Mouse (Mus musculus): Measurements from ENCODE around the gene Reg3d. TPM values are rescaled to one million over a fixed set of nuclear protein-coding genes. Genes with fewer than 3 reads are reported as not detected.

Gene Reg3d
- polyA plus RNA-seq, 1 experiment from 2014 or later: not detected

DNA sequence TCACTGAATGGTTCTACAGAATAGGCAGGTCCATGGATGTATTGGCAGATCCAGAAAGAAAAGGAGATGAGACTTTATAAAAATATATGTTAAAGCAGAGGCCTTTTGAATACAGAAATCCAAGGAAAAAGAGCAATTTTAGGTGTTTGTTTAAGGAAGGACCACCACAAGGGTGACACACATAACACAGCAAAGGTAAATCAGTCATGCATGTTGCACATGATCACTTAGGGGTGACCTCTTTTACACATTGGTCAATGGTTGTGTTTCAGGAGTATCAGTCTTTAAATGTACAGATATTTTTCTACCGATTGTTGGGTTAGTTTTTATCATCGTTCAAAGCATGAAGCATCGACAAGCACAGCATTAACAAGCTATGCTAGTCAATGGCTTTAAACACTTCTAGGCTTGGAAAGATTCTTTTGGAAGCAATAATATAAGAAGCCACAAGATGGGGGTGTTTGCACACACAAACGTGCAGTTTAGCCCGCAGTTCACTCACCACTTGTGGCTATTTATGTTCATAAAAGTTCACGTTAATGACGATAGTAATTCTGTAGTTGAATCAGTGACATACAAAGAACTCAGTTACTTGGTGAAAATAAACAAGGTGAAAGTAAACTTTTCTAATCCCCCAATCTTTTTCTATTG is 46.6 kb downstream of the Reg3d start:
- no peaks in the 10 kb centered on the region for H3K36me3 ChIP-seq (ENCODE audit: control insufficient read depth, insufficient read depth, low read length)
- no peak overlapping the region for H3K27ac ChIP-seq (ENCODE audit: low read length)
- H3K9ac ChIP-seq (ENCODE audit: low read length): no peak overlapping the region
- no peaks in the 10 kb centered on the region for H3K27me3 ChIP-seq (ENCODE audit: control insufficient read depth, insufficient read depth, low read depth, low read length)
- no peaks in the 10 kb centered on the region for H3K9me3 ChIP-seq (ENCODE audit: control insufficient read depth, low read length)
- ATAC-seq (ENCODE audit: low read depth): no peak
- no peak overlapping the region for H3K4me3 ChIP-seq (ENCODE audit: low read length)
- H3K4me2 ChIP-seq (ENCODE audit: low read depth, low read length): no peak overlapping the region
- 29% methylated on average over 7 of the region's 7 CpGs for WGBS
- no peaks in the 10 kb centered on the region for H3K4me1 ChIP-seq (replicated peaks; ENCODE audit: control insufficient read depth, insufficient read depth, low read length)

DNA sequence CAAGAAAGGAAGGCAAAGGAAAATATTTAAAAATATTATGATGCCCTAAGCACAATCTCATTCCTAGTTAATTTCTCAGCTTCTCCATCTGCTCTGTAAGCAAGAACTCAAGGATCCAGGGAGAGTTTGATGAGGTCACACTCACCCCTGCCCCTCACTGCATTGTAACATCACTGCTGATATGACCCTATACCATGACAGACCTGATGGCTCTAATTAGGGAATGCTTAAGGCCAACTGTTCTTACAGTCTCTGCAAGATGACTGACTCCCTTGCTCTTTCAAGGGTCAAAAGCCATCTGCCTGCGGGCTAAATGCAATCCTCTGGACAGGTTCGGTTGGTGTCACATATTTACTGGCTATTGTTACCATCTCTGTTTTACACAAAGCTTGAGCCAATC is 49.5 kb downstream of the Reg3d start:
- Histone ChIP-seq H3K27ac (ENCODE audit: low read length) (no peak overlapping the region), H3K9ac (ENCODE audit: low read length) (no peak overlapping the region), H3K36me3 (ENCODE audit: control insufficient read depth, insufficient read depth, low read length) (no peaks in the 10 kb centered on the region), H3K4me3 (ENCODE audit: low read length) (no peak overlapping the region), H3K9me3 (ENCODE audit: control insufficient read depth, low read length) (no peaks in the 10 kb centered on the region), H3K27me3 (ENCODE audit: control insufficient read depth, insufficient read depth, low read depth, low read length) (no peaks in the 10 kb centered on the region), H3K4me1 (replicated peaks; ENCODE audit: control insufficient read depth, insufficient read depth, low read length) (no peaks in the 10 kb centered on the region), H3K4me2 (ENCODE audit: low read depth, low read length) (no peak overlapping the region)
- WGBS: 70% methylated on average over 2 of the region's 2 CpGs
- no peak for ATAC-seq (ENCODE audit: low read depth)

DNA sequence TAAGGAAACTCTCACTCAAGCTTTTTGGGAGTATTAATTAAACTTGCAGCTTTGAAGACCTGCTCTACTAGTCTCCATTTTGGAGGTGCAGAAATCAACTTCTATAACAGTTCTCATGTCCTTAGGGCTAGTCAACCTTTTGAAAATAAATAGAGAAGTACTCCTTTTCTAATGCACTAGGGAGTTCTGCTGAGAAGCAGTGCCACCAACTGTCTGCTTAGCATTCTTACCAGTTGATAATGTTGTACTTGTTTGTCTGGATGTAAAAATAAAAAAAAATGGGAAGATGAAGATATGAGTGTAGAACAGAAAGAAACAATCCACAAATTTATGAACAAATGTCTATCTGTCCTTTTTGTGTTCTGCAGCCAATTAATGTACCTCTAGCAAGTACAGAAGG is 50.9 kb downstream of the Reg3d start:
- ATAC-seq (ENCODE audit: low read depth): no peak
- H3K9ac ChIP-seq (ENCODE audit: low read length): no peak overlapping the region
- no peaks in the 10 kb centered on the region for H3K27me3 ChIP-seq (ENCODE audit: control insufficient read depth, insufficient read depth, low read depth, low read length)
- no peaks in the 10 kb centered on the region for H3K4me1 ChIP-seq (replicated peaks; ENCODE audit: control insufficient read depth, insufficient read depth, low read length)
- no peak overlapping the region for H3K27ac ChIP-seq (ENCODE audit: low read length)
- no peak overlapping the region for H3K4me3 ChIP-seq (ENCODE audit: low read length)
- H3K4me2 ChIP-seq (ENCODE audit: low read depth, low read length): no peak overlapping the region
- no peaks in the 10 kb centered on the region for H3K36me3 ChIP-seq (ENCODE audit: control insufficient read depth, insufficient read depth, low read length)
- no peaks in the 10 kb centered on the region for H3K9me3 ChIP-seq (ENCODE audit: control insufficient read depth, low read length)

Other genes with a start within 250 kb of the Reg3d start
- gene Reg3b, start 8.2 kb downstream of the Reg3d start, polyA plus RNA-seq (2015; fragmentation: Nextera tagmentation; extraction: Ambion mirVana): 1.0 TPM in 1 of 2 replicates, not detected in the other
- gene Reg3a, start 1.8 kb upstream of the Reg3d start, polyA plus RNA-seq (2015; fragmentation: Nextera tagmentation; extraction: Ambion mirVana): not detected in 2 replicates
- not detected in 2 replicates for gene Reg2, start 16.8 kb upstream of the Reg3d start, polyA plus RNA-seq (2015; fragmentation: Nextera tagmentation; extraction: Ambion mirVana)
- not detected in 2 replicates for gene Reg1, start 43.8 kb upstream of the Reg3d start, polyA plus RNA-seq (2015; fragmentation: Nextera tagmentation; extraction: Ambion mirVana)
- 34.2 and 78.2 TPM in 2 replicates for gene Reg3g, start 90.0 kb upstream of the Reg3d start, polyA plus RNA-seq (2015; fragmentation: Nextera tagmentation; extraction: Ambion mirVana)